Mouse (Mus musculus) liver, adult 10 weeks (tissue): ENCODE data around the gene Cntn3. TPM values are rescaled to one million over a fixed set of nuclear protein-coding genes. Genes with fewer than 3 reads are reported as not detected.

Experiments
- polyA plus RNA-seq: library from polyadenylated mRNA; stranded (reverse); fragments of 350-450 nt; fragmentation: Illumina TruSeq; extraction: RNeasy Lipid Tissue Mini Kit (QIAGEN cat#74804); gene quantifications from one replicate; pipeline ENCODE4 v1.2.3, GENCODE M21; 2014; ENCODE audit warnings: low read depth, low replicate concordance

Gene Cntn3
- polyA plus RNA-seq: not detected

GRCm38 (mm10) chr6:102573001-102573400 is at the start of gene Cntn3:
TSS of gene Cntn3 (minus strand) at chr6:102573101.

